Comparison of ENCODE assay signal across 21 mouse cellular contexts in genomic region chr5:129925933-129926332, GRCm38 (mm10). TPM values are rescaled to one million over a fixed set of nuclear protein-coding genes. Genes with fewer than 3 reads are reported as not detected.
DNase-seq lines count a peak whose midpoint lies in the region; ATAC-seq and TF ChIP-seq lines count a peak whose summit lies in the region.
"Had no signal": no experiment of that assay in that cellular context is flagged by ENCODE, and none has a peak within 500 bp of the region (broad histone marks: within the 10 kb centered on the region; RNA-seq: fewer than 3 reads in every experiment).

No protein-coding gene starts in this region.

- no peaks in the 10 kb centered on the region for H3K36me3 ChIP-seq in kidney, adult 2 months (ENCODE audit: control insufficient read depth, insufficient read depth, low read length)
- H3K36me3 ChIP-seq in intestine, embryonic 16.5 days (ENCODE audit: control insufficient read depth, insufficient read depth, low read length): no peaks in the 10 kb centered on the region
- H3K36me3 ChIP-seq: embryonic facial prominence, embryonic 15.5 days; forebrain, embryonic 10.5 days; forebrain, embryonic 15.5 days; heart, embryonic 15.5 days; hindbrain, embryonic 13.5 days had no signal

- H3K4me3 ChIP-seq in kidney, adult 2 months (ENCODE audit: insufficient read depth, low read depth, low read length): no peak overlapping the region
- no peak overlapping the region for H3K4me3 ChIP-seq in intestine, embryonic 16.5 days (ENCODE audit: low read length)
- H3K4me3 ChIP-seq: embryonic facial prominence, embryonic 15.5 days; erythroblast, embryonic 14.5 days; forebrain, embryonic 10.5 days; forebrain, embryonic 15.5 days; heart, embryonic 15.5 days; hindbrain, embryonic 13.5 days had no signal

- DNase-seq in kidney, adult 2 months: peak; percentile 76
- no peak for DNase-seq in kidney, postnatal 4 days
- DNase-seq in kidney, postnatal 14 days: peak; percentile 33
- no peak for DNase-seq in cerebellum, postnatal 4 days (ENCODE audit: low spot score in 2 of 2)
- DNase-seq in natural killer cell, adult 2 months (ENCODE audit: low spot score in 2 of 2): no peak
- DNase-seq: adrenal gland, adult 2 months; adrenal gland, postnatal 36 days; cerebellum, adult 2 months; cerebellum, postnatal 10 days; embryo, embryonic 11 days; gastrocnemius, postnatal 36 days; heart, adult 18-20 months; heart, postnatal 14 days had no signal

- peak overlapping the region; percentile 49 for H3K27ac ChIP-seq in kidney, adult 2 months (ENCODE audit: insufficient read depth, low read depth, low read length)
- H3K27ac ChIP-seq in intestine, embryonic 16.5 days (ENCODE audit: low read length): peak overlapping the region; percentile 49; the same call in 1 of the 2 replicates
- H3K27ac ChIP-seq: embryonic facial prominence, embryonic 15.5 days; forebrain, embryonic 10.5 days; forebrain, embryonic 15.5 days; heart, embryonic 15.5 days; hindbrain, embryonic 13.5 days had no signal

- H3K9me3 ChIP-seq in intestine, embryonic 16.5 days (ENCODE audit: control insufficient read depth, low read length): no peaks in the 10 kb centered on the region
- H3K9me3 ChIP-seq: embryonic facial prominence, embryonic 15.5 days; forebrain, embryonic 10.5 days; forebrain, embryonic 15.5 days; heart, embryonic 15.5 days; hindbrain, embryonic 13.5 days had no signal

- H3K4me2 ChIP-seq in intestine, embryonic 16.5 days (ENCODE audit: low read depth, low read length): no peak overlapping the region
- H3K4me2 ChIP-seq: embryonic facial prominence, embryonic 15.5 days; forebrain, embryonic 15.5 days; heart, embryonic 11.5 days; heart, embryonic 15.5 days; hindbrain, embryonic 13.5 days had no signal

- ATAC-seq in intestine, embryonic 16.5 days: peak; percentile 45; the same call in 1 of the 2 replicates
- ATAC-seq: forebrain, embryonic 15.5 days had no signal

- no peak for TF ChIP-seq CTCF in kidney, adult 2 months (conservative IDR thresholded peaks at IDR 0.05; ENCODE audit: insufficient read depth, insufficient read length, low read depth, low read length)

- TF ChIP-seq POLR2A in kidney, adult 2 months (IDR thresholded peaks at IDR 0.05; ENCODE audit: low read depth, low read length): no peak

- 25% methylated on average over 5 of the region's 5 CpGs for WGBS in kidney, adult 2 months
- WGBS in intestine, embryonic 16.5 days: 70% methylated on average over 5 of the region's 5 CpGs

- H3K27me3 ChIP-seq in kidney, adult 2 months (replicated peaks; ENCODE audit: control insufficient read depth, insufficient read depth, low read length): no peaks in the 10 kb centered on the region
- no peaks in the 10 kb centered on the region for H3K27me3 ChIP-seq in intestine, embryonic 16.5 days (replicated peaks; ENCODE audit: control insufficient read depth, insufficient read depth, low read length)
- H3K27me3 ChIP-seq: embryonic facial prominence, embryonic 15.5 days; forebrain, embryonic 15.5 days; heart, embryonic 15.5 days; hindbrain, embryonic 13.5 days had no signal

- no peak overlapping the region for H3K9ac ChIP-seq in intestine, embryonic 16.5 days (ENCODE audit: low read depth, low read length)
- H3K9ac ChIP-seq: embryonic facial prominence, embryonic 15.5 days; forebrain, embryonic 15.5 days; heart, embryonic 15.5 days; hindbrain, embryonic 13.5 days had no signal

- peaks cover 8% of the 10 kb centered on the region; the same call in 1 of the 2 replicates for H3K4me1 ChIP-seq in kidney, adult 2 months (ENCODE audit: control insufficient read depth, insufficient read depth, low read length)
- H3K4me1 ChIP-seq in intestine, embryonic 16.5 days (ENCODE audit: control insufficient read depth, insufficient read depth, low read length): peaks cover 3% of the 10 kb centered on the region; the same call in 1 of the 2 replicates
- H3K4me1 ChIP-seq: embryonic facial prominence, embryonic 15.5 days; forebrain, embryonic 15.5 days; heart, embryonic 15.5 days had no signal

RNA-seq across cellular contexts. Expression of gene Vkorc1l1, which starts 15.8 kb away (rescaled TPM):
- 14.8 and 19.3 TPM in 2 replicates for polyA plus RNA-seq in kidney, adult 2 months (2012; rRNA removed)
- 22.1 and 28.8 TPM in 2 replicates for polyA plus RNA-seq in intestine, embryonic 16.5 days (2015; fragmentation: Nextera tagmentation; extraction: Ambion mirVana)

RNA-seq across cellular contexts. Expression of gene Nupr1l, which starts 17.6 kb away (rescaled TPM):
- polyA plus RNA-seq in kidney, adult 2 months (2012; rRNA removed): 5.7 and 7.4 TPM in 2 replicates
- 2.1 and 2.3 TPM in 2 replicates for polyA plus RNA-seq in intestine, embryonic 16.5 days (2015; fragmentation: Nextera tagmentation; extraction: Ambion mirVana)
- polyA plus RNA-seq: erythroblast, embryonic 14.5 days had no signal

RNA-seq across cellular contexts. Expression of gene Phkg1, which starts 27.6 kb away (rescaled TPM):
- polyA plus RNA-seq in kidney, adult 2 months (2012; rRNA removed): 3.2 and 3.7 TPM in 2 replicates
- polyA plus RNA-seq in intestine, embryonic 16.5 days (2015; fragmentation: Nextera tagmentation; extraction: Ambion mirVana): 0.11 TPM in 1 of 2 replicates, not detected in the other
- polyA plus RNA-seq: erythroblast, embryonic 14.5 days had no signal

RNA-seq across cellular contexts. Expression of gene Zbed5, which starts 30.4 kb away (rescaled TPM):
- 0.54 and 0.61 TPM in 2 replicates for polyA plus RNA-seq in kidney, adult 2 months (2012; rRNA removed)
- polyA plus RNA-seq in intestine, embryonic 16.5 days (2015; fragmentation: Nextera tagmentation; extraction: Ambion mirVana): 2.2 and 2.4 TPM in 2 replicates

RNA-seq across cellular contexts. Expression of gene Chchd2, which starts 38.7 kb away (rescaled TPM):
- polyA plus RNA-seq in kidney, adult 2 months (2012; rRNA removed): 1,042 and 1,503 TPM in 2 replicates
- 1,153 and 1,157 TPM in 2 replicates for polyA plus RNA-seq in intestine, embryonic 16.5 days (2015; fragmentation: Nextera tagmentation; extraction: Ambion mirVana)

Comparison
In these comparisons a context has a peak if more than half of its experiments do, and no peak if none do; other contexts are left out.
1. DNase-seq: peak in kidney, adult 2 months (single experiment) and kidney, postnatal 14 days (single experiment); none in kidney, postnatal 4 days (0 of 2), cerebellum, postnatal 4 days (0 of 2) and natural killer cell, adult 2 months (0 of 2).